Mouse (Mus musculus) midbrain, postnatal 0 days (tissue): ENCODE data around the gene Tenm4. TPM values are rescaled to one million over a fixed set of nuclear protein-coding genes. Genes with fewer than 3 reads are reported as not detected.

Source experiments
- ATAC-seq: fragments of 200-750 bp; cut with Nextera tagmentation; 2 replicates; pipeline ENCODE4 v1.8.0; 2017; ENCODE audit warnings: moderate number of reproducible peaks, mild to moderate bottlenecking, moderate TSS enrichment, moderate library complexity; ENCODE audit not compliant: low FRiP score
- DNase-seq: peaks from one replicate; pipeline ENCODE4 v3.0.0-alpha.2; 2015; ENCODE audit warnings: low spot score
- H3K27ac ChIP-seq: fragments of 300-500 bp; sonication (generic); 2 replicates; pipeline ENCODE4 v1.5.1; 2014; ENCODE audit warnings: low read depth, mild to moderate bottlenecking, low read length, mixed read lengths
- H3K27me3 ChIP-seq: fragments of 300-500 bp; sonication (generic); 2 replicates; pipeline ENCODE4 v1.6.1; 2014; ENCODE audit warnings: low read length, control low read depth, mixed read lengths; ENCODE audit not compliant: insufficient read depth
- H3K36me3 ChIP-seq: fragments of 300-500 bp; sonication (generic); 2 replicates; pipeline ENCODE4 v1.6.1; 2014; ENCODE audit warnings: low read length, control low read depth, mixed read lengths; ENCODE audit not compliant: insufficient read depth
- H3K4me1 ChIP-seq: fragments of 300-500 bp; sonication (generic); 2 replicates; pipeline ENCODE4 v1.6.1; 2014; ENCODE audit warnings: mild to moderate bottlenecking, control low read depth, antibody characterized with exemption, low read length, mixed read lengths; ENCODE audit not compliant: insufficient read depth
- H3K4me2 ChIP-seq: fragments of 300-500 bp; sonication (generic); 2 replicates; pipeline ENCODE4 v1.6.1; 2014; ENCODE audit warnings: low read depth, mild to moderate bottlenecking, low read length, mixed read lengths; ENCODE audit not compliant: poor library complexity, severe bottlenecking
- H3K4me3 ChIP-seq: fragments of 300-500 bp; sonication (generic); 2 replicates; pipeline ENCODE4 v1.5.1; 2014; ENCODE audit warnings: low read depth, mild to moderate bottlenecking, low read length, moderate library complexity
- H3K9ac ChIP-seq: fragments of 300-500 bp; sonication (generic); replicated peaks from 2 replicates; pipeline ENCODE4 v1.6.1; 2014; ENCODE audit warnings: mild to moderate bottlenecking, low read length, moderate library complexity, mixed read lengths; ENCODE audit not compliant: poor library complexity, severe bottlenecking
- H3K9me3 ChIP-seq: fragments of 300-500 bp; sonication (generic); 2 replicates; pipeline ENCODE4 v1.6.1; 2016; ENCODE audit warnings: low read length, control low read depth
- CTCF ChIP-seq: IDR thresholded peaks from 2 replicates; pipeline ENCODE4 v1.5.1; 2016; ENCODE audit warnings: antibody characterized with exemption, mild to moderate bottlenecking
- WGBS: fragments of 180-500 bp; shearing (Covaris S2); extraction: QIAGEN DNeasy Blood & Tissue Kit; methylation state at CpG from one replicate; pipeline ENCODE4 v1.1.7; 2014; 5-methylcytosine and 5-hydroxymethylcytosine counted together
- polyA plus RNA-seq: library from polyadenylated mRNA; unstranded; fragments of >200 nt; fragmentation: Nextera tagmentation; extraction: Ambion mirVana; gene quantifications from 2 replicates; pipeline ENCODE4 v1.2.1, GENCODE M21; 2015
- total RNA-seq: library from RNA; depleted of rRNA; stranded (reverse); fragments of >200 nt; gene quantifications from 2 replicates; pipeline ENCODE4 v1.2.3, GENCODE M21; 2014

Gene Tenm4
- total and polyA plus RNA-seq, 2 experiments from 2014 or later, result 35.9 to 56.0 TPM

- H3K36me3 ChIP-seq, result no peaks in the 10 kb centered on the region
- peak overlapping the region; percentile 94 for H3K4me2 ChIP-seq
- TF ChIP-seq CTCF, result no peak
- H3K9me3 ChIP-seq, result no peaks in the 10 kb centered on the region
- H3K9ac ChIP-seq, result peak overlapping the region; percentile 36; the same call in 1 of the 2 replicates
- peak overlapping the region; percentile 64 for H3K4me3 ChIP-seq
- H3K27ac ChIP-seq, result no peak overlapping the region
- no peaks in the 10 kb centered on the region for H3K27me3 ChIP-seq
- 0 out of 2 replicates have a peak, but pooled peaks cover 3% of the 10 kb centered on the region for H3K4me1 ChIP-seq
- no peak for ATAC-seq
- no peak for DNase-seq
- WGBS, result 11% methylated on average over 9 of the region's 10 CpGs
Observed at GRCm38 (mm10) chr7:96213741-96214140, 42.7 kb downstream of the Tenm4 start.

GRCm38 (mm10) chr7:96214876-96215275 lies 43.8 kb downstream of the Tenm4 start:
- no peak for ATAC-seq
- H3K4me2 ChIP-seq, result no peak overlapping the region
- no peaks in the 10 kb centered on the region for H3K27me3 ChIP-seq
- no peak overlapping the region for H3K27ac ChIP-seq
- no peaks in the 10 kb centered on the region for H3K9me3 ChIP-seq
- H3K9ac ChIP-seq, result no peak overlapping the region
- no peak overlapping the region for H3K4me3 ChIP-seq
- TF ChIP-seq CTCF, result no peak
- 0 out of 2 replicates have a peak, but pooled peaks cover 3% of the 10 kb centered on the region for H3K4me1 ChIP-seq
- H3K36me3 ChIP-seq, result no peaks in the 10 kb centered on the region
- peak; percentile 12 for DNase-seq
- 45% methylated on average over 2 of the region's 2 CpGs for WGBS

GRCm38 (mm10) chr7:96215894-96216509 lies 45.0 kb downstream of the Tenm4 start:
- WGBS, result 79% methylated on average over 5 of the region's 5 CpGs
- Histone ChIP-seq H3K9me3 (no peaks in the 10 kb centered on the region), H3K4me3 (no peak overlapping the region), H3K4me2 (no peak overlapping the region), H3K27me3 (no peaks in the 10 kb centered on the region), H3K9ac (no peak overlapping the region), H3K36me3 (no peaks in the 10 kb centered on the region), H3K4me1 (0 out of 2 replicates have a peak, but pooled peaks cover 3% of the 10 kb centered on the region), H3K27ac (no peak overlapping the region)
- no peak for ATAC-seq
- no peak for TF ChIP-seq CTCF
- no peak for DNase-seq

GRCm38 (mm10) chr7:96219386-96219785 lies 48.3 kb downstream of the Tenm4 start:
- Histone ChIP-seq H3K27me3 (no peaks in the 10 kb centered on the region), H3K4me1 (no peaks in the 10 kb centered on the region), H3K9me3 (no peaks in the 10 kb centered on the region), H3K27ac (no peak overlapping the region), H3K9ac (no peak overlapping the region), H3K4me2 (no peak overlapping the region), H3K36me3 (no peaks in the 10 kb centered on the region), H3K4me3 (no peak overlapping the region)
- DNase-seq (no peak), ATAC-seq (no peak)
- 78% methylated on average over 2 of the region's 2 CpGs for WGBS
- no peak for TF ChIP-seq CTCF

GRCm38 (mm10) chr7:96220647-96221046 lies 49.6 kb downstream of the Tenm4 start:
- ATAC-seq (no peak), DNase-seq (no peak)
- H3K9ac ChIP-seq, result no peak overlapping the region
- no peaks in the 10 kb centered on the region for H3K4me1 ChIP-seq
- no peaks in the 10 kb centered on the region for H3K27me3 ChIP-seq
- H3K9me3 ChIP-seq, result no peaks in the 10 kb centered on the region
- no peak overlapping the region for H3K4me3 ChIP-seq
- H3K27ac ChIP-seq, result no peak overlapping the region
- H3K4me2 ChIP-seq, result no peak overlapping the region
- 72% methylated on average over 5 of the region's 5 CpGs for WGBS
- no peaks in the 10 kb centered on the region for H3K36me3 ChIP-seq
- TF ChIP-seq CTCF, result no peak

GRCm38 (mm10) chr7:96222569-96222968 lies 51.5 kb downstream of the Tenm4 start:
- no peak for TF ChIP-seq CTCF
- Histone ChIP-seq H3K4me3 (no peak overlapping the region), H3K9ac (no peak overlapping the region), H3K36me3 (no peaks in the 10 kb centered on the region), H3K4me2 (no peak overlapping the region), H3K27me3 (no peaks in the 10 kb centered on the region), H3K27ac (no peak overlapping the region), H3K9me3 (no peaks in the 10 kb centered on the region), H3K4me1 (no peaks in the 10 kb centered on the region)
- 95% methylated on average over 1 of the region's 1 CpGs for WGBS
- DNase-seq, result no peak
- ATAC-seq, result no peak
